Mouse (Mus musculus): ENCODE results near the gene Tenm4.

Gene Tenm4

DNA sequence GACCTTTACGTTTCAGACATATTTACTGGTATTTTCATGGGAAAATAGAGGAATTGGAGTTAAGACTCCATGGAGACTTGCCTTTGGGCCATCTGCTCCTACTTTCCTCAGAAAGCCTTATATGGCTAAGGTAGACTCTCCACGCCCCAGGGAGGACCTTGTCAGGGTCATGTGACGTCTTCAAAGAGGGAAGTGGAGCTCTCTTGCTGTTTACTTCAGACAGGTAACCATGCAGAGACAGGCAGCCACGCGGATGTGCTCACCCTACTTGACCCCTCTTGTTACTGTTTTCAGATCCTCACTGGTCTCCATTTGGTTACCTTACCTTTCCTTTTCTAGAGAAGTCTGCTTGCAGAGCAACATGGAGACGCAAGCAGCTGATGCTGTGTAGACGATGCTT, 535.5 kb downstream of the Tenm4 start:
- no peak for DNase-seq

DNA sequence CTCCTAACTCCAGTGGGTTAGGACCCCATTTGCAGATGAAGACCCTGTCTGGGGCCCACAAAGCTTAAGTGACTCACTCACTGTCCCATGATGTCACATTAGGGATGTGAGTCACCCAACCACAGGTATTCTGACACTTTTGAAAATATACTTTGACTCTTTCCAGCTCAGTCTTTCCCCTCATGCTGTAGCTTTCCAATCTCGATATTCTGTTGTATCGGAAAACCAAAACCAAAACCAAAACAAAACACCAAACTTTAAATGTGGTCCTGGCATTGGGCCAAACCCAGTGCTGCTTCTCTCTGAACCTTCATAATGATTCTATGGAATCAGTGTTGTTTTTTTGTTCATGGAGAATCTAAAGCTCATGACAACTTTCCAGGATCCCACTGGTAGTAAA, 536.1 kb downstream of the Tenm4 start:
- no peak for DNase-seq

DNA sequence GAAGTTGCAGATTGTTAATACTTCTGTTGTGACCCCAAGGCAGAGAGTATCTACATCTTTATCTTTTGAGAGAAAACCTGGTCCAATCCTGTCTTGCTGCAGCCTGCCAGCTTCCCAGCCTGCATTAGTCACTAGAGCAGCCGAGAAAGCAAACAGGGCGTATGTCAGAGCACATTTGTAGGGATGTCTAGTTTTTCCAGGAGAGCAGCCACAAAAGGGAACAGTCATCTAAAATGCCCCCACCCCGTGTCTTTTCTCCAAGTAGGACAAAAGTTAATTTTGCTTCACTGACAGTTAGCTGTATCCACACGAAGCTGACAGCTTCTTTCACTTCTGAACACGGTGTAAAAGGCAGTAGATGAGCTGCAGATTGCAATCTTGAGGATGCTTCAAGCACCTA, 537.0 kb downstream of the Tenm4 start:
- DNase-seq: no peak

DNA sequence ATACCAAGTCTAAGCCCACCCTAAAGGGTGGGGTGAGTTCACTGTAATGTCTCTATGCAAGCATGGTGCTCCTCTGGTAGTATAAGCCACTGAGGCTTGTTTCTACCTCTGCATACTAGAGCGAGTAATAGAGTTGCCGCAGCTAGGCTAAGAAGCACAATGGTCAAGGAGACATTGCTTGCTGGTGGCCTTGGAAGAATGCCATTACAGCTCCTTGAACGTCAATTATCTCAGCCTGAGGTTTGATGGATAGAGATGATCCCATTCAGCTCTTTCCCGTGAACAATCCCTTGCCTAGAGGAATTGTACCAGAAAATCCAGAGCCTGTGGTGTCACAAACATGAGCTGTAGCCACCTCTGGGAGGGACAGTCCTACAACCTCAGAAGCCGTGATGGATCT, 537.5 kb downstream of the Tenm4 start:
- DNase-seq: no peak

DNA sequence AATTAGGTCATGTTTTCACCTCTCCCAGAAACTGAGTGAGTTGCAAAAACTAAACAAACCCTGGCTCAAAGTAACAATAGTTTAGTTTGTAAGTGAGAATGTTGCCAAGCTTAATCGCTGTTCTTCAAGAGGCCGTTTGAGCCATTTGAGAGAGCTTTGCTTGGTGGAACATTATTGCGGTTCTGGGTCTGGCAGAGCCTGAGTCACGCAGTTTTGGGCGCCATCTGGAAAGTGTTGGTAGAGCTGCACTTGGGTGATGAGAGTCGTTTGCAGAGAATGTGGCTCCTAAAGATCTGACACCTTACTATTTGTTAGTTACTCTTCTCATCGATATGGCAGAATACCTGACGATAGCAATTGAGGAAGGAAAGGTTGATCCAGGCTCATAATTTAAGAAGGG, 537.9 kb downstream of the Tenm4 start:
- DNase-seq: no peak

DNA sequence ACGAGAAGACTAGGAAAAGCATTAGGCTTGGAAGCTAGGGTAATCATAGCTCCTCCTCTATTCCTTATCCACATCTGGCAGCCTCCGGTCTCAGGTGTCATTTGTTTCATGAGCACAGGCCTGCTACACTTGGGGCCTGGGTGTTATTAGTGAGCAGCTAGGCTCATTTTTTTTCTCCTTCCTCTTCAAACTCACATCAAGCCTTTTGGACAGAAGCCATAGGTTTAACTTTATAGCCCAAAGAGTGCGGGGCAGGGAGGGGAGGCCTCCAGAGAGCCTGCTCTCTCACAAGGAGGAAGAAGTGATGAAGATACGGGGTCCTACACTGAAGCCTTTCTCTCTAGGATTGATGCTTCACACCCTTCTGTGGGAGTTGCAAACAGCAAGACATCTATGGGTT, 538.8 kb downstream of the Tenm4 start:
- no peak for DNase-seq

DNA sequence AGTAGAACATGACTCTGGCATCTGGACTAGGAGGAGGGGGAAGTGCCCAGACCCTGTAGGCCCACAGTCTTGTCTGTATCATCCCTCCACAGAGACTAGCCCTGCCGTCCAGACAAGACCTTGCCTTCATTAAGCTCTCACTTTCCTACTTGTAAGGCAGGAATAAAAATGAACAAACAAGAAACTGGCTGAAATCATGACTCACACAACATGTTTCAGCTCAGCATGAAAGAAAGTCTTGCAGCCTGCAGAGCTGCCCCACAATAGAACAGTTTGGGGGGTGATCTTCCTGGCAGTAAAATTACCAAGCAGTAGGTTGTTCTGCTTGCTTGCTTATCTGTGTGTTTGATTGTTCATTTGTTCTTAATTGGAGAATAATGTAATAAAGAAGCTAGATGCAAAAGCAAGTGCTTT, 539.6 kb downstream of the Tenm4 start:
- no peak for DNase-seq

DNA sequence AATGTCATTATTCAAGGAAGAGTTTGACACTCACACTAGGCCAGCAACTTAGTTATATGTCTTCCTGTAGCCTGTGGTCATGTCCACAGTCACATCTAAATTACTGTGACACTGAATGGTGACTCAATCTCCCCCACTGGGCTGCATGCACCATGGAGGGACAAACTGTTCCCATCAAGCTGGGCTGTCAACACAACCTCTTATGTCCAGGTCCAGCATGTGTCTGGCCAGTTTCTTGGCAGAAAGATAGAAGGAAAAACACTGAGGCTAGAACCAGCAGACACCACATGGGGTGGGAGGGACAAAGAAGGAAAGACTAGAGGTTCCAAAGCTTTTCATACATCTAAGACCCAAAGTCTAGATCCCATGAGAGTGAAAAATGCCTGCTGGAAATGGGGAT, 541.8 kb downstream of the Tenm4 start:
- no peak for DNase-seq

DNA sequence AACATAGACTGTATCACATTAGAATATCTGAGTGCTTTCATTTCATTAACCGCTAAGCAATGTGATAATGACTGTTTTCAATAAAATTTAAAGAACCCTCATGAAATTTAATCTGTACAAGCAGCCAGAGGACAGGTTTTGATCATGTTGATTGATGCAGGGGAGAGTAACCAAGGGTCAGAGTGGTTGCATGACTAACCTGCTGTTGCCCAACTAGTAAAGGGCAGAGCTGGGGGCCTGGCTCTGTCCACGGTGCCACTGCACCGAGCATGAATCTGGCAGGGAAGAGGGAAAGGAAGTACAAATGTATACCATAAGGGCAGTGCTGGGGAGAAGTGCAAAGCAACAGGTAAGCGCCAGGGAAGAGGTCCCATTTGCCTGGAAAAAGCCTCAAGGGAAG, 545.9 kb downstream of the Tenm4 start:
- DNase-seq: no peak

DNA sequence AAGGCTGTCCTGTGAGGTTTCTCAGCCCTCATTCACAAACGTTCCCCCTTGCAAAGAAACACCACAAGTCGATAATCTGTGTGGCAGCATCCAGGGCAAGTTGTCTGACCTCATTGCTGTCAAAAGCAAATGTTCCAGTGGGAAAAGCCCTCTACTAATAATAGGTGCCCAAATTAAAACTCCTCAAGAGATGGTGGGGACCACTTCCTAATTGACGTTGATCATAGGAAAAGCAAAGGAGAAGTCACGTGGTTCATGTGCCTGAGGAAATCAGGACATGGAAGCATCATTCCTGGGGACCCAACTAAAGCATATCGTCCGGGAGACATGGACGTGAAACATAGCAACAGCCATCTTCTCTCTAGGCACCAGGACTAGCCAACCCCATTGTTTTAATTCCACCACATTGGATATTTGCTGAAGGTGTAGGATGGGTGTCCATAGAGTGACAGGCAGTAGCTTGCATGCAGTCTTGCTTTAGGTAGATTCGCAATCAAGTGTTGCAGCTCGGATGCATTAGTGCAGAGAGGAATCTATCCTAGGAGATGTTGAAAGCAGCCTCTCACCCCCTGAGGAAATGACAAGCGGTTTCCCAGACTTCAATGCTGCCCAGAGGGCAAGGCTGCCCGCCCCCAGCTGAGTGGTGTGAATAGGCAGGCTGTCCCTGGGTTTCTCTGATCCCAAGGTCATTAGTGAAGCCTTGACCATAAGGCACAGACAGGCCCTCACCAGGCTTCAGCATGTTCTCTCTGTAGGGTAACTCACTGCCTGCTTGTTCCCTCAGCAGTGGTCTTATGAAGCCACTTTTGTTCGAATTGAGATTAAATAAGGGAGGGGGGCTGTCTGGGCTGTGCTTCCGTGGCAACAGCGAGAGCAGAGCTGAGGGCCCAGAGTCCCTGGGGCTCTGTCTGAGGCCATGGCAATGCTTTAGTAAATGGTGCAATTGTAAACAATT, 547.4 kb downstream of the Tenm4 start:
- DNase-seq: peak; percentile 85

DNA sequence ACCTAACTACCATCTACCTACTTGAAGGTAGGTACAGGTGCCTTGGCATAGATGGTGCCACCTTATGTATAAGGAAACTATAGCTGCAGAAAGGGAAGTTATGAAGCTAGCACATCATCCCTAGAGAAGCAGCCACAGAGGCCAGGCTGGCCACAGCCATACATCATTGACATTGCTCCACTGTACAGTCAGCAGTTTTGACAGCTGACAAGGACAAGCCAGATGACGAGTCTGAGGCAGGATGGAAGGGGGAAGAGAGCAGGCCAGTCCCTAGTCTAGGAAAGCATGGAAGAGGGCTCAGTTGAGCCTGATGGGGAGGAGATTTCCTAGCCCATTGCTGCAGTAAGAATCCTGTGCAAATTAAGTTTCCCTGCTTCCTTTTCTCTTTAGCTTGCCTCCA, 548.9 kb downstream of the Tenm4 start:
- no peak for DNase-seq

DNA sequence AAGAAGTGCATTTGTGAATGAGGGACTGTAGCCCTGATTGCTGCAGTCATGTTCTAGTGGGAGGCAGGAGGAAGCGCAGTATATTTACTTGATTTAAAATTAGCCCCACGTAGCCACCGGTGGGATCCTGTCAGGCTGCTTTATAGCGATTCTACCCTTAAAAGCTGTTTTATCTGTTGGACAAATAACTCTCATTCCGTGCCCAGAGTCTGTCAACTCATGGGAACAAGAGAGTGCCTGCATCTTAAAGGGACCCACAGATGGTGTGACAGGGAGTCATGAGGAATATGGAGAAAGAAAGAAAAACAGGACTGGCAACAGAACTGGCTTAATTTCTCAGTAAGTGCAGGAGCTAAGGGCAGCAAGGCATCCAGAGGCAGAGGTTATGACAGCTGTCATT, 549.4 kb downstream of the Tenm4 start:
- no peak for DNase-seq

DNA sequence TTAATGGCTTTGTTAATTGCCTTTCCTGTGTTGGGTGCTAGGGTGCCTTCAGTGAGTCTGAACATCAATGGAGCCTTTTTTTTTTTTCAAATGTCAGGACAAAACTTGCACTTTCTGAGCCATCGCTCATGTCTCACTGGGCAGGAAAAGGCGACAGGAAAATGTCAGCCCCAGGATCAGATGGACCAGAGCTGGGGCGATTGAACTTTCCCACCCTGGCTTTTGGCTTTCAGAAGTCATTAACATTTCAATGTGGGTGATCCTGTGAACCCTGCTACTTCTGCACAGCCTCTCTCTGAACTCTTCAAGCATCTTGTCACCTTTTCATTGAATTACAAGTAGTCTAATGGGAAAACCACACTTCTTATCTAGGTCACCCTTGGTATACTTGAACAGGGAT, 551.8 kb downstream of the Tenm4 start:
- DNase-seq: no peak

DNA sequence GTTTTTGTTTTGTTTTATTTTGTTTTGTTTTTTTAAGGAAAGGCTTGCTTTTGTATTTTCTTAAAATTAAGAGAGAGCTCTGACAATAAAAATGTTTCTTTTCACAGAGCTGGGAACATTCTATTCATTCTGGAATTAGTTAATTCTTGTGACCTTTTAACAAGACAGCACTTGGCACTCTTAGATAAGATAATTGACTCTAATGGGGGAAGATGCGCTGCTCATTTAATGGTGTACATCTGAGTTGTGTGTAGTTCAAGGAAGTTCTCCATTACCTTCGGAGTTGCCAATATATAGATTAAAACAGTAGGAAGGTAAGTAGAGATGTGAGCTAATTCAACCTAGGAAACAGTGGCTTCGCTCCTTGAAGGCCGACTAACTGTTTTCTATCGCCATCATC, 554.6 kb downstream of the Tenm4 start:
- DNase-seq: no peak

DNA sequence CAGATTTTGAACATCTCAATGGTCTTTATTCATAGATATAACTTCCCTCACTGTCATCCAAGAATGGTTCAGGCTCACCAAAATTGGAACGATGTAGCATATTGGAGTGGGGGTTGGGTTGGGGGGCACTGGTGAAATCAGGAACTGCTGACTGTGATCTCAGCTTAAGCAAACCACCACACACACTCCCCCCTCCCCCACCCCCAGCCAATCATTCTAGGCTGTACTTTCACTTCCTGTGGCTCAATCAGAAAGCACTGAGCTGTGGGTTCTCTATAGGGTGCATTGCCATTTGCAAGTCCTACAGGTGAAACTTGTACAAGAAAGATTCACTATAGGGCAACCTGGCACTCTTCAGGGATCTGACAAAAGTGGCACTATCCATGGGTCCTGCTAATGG, 559.3 kb downstream of the Tenm4 start:
- DNase-seq: no peak

DNA sequence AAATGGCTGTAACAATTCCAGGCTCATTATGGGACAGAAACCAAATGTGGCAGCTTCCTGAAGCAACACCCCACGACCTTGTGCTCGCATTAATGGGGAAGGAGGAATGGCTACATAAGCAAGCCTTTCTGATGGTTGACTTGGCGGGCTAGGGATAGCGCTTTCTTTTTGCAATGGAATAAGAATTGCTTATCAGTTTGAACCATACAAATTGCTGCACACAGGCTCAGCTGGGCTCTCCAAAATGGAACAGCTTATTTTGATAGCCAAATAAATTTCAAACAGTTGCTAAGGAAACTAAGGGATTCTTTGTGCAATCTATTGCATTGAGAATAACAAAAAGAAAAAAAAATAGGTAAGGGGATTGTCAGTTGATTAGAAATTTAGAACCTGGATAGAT, 560.9 kb downstream of the Tenm4 start:
- DNase-seq: no peak

DNA sequence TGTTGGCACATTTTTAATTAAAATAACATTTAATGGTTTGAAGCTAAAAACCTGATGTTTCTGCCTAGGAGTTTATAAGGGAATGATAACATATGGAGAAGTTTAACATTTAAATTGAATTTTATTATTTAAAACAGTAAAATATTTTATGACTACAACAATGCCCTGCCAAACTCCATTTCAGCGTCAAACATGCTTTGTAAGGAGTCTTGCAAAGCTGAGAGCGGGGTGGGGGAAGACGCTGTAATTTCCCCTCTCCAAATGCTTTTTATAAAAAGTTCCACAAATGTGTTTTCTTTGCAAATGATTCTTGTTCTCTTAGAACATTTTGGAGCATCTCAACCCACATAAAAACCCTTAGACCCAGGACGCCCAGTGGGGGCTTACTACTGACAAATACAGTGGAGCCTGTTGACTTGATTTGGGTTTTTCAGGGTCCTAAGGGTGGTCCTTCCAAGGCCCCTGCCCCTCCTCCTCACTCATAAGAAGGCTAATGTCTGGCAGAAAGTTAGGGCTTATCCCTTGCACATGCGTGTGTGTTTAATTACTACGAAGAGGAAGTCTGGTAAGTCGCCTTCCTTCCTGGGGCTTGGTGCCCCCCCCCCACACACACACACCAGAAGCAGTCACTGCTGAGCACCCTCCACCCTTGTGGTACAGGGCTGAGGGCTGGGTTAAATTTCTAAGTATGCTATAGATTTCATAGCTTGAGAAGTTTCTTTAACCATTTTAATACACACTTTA, 563.4 kb downstream of the Tenm4 start:
- DNase-seq: no peak

DNA sequence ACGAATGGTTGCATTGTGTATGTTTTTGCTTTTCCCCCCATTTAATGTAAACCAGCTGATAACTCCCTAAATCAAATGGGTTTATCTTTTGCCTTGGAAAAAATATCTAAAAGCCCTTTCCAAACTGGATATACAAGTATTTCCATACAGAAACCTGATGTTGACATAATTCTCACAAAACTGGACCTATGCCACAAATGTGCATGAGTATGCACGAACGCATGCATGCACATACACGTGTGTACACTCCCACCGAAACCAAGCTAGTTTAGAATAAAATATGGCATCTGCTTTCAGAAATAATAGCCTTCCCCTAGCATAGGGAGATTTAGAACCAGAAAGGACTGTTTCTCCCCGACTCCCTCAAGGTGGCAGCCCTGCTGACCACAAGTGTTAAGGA, 569.6 kb downstream of the Tenm4 start:
- no peak for DNase-seq

DNA sequence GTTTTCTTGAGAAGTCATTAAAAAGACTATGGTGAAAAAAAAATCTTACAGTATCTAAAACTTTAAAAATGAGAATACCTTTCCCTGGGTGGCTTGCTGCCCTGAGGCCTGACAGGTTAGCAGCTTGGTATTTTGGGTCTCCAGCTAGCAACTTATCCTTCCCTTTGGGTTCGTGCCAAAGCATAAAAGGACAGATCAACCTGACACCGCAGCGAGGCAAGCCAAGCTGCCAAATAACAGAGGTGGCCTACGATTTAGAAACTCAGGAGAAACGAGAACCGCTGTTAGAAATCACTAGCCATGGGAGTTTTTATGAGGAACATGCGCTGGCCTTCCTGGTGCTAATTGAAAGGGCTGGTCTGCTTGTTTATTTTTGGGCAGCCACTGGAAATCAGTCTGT, 571.2 kb downstream of the Tenm4 start:
- no peak for DNase-seq

DNA sequence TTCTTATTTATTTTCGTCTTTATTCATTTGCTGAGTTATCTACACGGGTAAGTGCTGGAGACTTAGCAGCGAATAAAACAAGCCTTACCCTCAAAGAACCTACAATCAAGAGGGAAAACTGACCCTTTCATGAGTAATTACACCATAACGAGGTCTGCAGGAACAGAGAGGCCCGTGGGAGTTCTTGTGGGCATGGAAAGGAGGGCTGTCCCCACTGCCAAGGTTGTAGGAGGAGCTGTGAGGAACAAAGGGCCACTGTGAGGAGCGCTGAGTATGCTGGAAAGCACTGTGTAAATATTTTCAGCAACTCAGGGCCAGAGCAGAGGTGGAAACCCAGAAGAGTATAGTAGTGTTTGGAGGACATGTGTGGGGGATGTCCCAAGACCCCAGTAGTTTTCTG, 574.9 kb downstream of the Tenm4 start:
- peak; percentile 91 for DNase-seq

DNA sequence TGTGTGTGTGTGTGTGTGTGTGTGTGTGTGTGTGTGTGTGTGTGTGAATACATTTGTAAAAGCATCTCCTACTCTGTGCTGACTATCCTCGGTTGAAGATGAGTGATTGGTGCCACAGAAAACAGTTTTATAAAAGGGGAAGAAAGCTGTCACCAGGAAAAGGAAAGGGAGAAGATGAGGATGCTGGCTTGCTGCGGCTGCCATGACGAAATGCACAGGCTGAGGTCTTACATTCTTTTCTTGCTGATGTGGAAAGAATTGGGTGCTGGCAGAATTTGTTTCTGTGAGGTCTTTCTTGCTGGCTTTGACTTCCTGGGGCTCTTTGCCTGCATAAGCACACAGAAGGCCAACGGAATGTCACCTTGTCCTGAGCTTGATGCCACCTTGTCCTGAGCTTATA, 575.7 kb downstream of the Tenm4 start:
- DNase-seq: no peak

DNA sequence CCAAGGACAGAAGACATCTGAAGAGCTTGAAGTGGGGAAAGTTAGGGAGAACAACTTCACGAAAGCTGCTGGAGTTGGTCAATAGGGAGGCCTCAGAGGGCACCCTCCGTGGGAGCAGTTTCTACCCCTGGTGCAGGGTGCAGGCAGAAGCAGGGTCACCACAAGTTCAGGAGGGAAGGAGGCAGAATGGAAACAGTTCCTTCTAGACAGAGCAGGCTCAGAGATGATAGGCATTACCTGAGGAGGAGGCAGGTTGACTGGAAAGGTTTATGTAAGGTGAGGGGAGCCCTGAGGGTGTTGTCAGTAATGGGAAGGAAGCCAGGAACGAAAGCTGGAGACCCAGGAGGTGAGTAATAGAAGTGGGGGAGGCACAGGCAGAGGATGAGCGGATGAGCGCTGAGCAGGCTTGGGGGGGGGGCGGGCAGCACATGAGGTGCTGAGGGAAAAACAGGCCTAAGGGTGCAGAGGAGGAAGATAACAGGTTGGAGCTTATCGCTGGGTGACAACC, 577.5 kb downstream of the Tenm4 start:
- DNase-seq: no peak

DNA sequence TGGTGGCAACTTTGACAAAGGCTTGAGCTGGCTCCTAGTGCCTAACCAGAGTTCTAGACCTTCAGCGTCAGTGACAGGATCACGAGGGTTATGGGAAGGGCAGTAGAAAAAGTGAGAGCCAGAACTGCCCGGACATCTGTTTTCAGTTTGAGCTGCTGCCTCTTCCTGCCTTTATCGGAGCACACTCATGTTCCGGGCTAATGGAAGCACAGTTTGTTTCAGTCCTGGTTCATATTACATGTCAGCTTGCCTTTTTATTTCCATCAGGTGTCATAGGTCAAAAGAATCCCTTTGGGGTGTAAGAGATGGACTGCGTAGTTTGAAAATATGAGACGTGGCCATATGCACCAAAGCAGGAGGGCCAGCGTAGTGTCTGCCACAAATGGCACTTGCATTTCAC, 578.7 kb downstream of the Tenm4 start:
- no peak for DNase-seq

DNA sequence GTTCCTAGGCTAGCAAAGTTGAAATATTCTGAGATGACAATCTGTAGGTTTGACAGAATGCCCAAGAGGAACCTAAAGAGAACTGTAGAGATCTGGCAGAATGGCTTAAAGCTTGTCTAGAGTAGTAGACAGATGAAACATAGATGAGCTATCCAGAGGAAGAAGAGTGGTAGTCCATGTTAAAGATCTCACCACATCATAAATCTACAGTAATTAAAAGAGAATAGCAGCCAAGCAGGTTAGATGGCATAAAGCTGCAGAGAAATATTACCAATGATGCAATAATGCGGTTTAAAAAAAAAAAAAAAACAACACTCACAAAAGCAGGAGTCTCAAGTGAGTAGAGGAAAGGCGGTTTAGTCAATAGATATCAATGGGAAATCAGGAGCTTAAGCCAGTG, 580.2 kb downstream of the Tenm4 start:
- DNase-seq: no peak

Measured in retina, postnatal 1 day (tissue).